Mouse (Mus musculus) left cerebral cortex, adult 6 months (tissue): ENCODE results near the gene Sord. TPM values are rescaled to one million over a fixed set of nuclear protein-coding genes. Genes with fewer than 3 reads are reported as not detected.

Experiments used
- long read RNA-seq, 2 experiments: library from polyadenylated mRNA; unstranded; transcript quantifications; one replicate each; pipeline ENCODE4 v2.0.0; 2019 to 2020
- polyA plus RNA-seq: library from polyadenylated mRNA; unstranded; fragments of <200 nt; fragmentation: Nextera tagmentation; gene quantifications from 2 replicates; pipeline ENCODE4 v1.2.3, GENCODE M21; 2021

Gene Sord
- 15.7 and 17.1 TPM in 2 replicates for polyA plus RNA-seq
- long read RNA-seq, experiment 1, transcript Sord-201 (9 exons, 2,352 nt): major isoform, 91 of 94 reads
- long read RNA-seq, experiment 1, partial matches to known transcripts: 2 of 94 reads
- long read RNA-seq, experiment 1, other reads (novel, unspliced or antisense): 1 of 94 reads
- long read RNA-seq, experiment 2, transcript Sord-201 (9 exons, 2,352 nt): major isoform, 23 of 33 reads
- long read RNA-seq, experiment 2, partial matches to known transcripts: 6 of 33 reads
- long read RNA-seq, experiment 2, other reads (novel, unspliced or antisense): 4 of 33 reads

GRCm38 (mm10) chr2:122234611-122235288 lies at the start of gene Sord:
TSS of gene Sord (plus strand) at chr2:122234749.

GRCm38 (mm10) chr2:122186106-122186505 lies 48.4 kb upstream of the Sord start, which contains the start of the genes Patl2 and Terb2:
TSS of gene Patl2 (minus strand) at chr2:122186189.
TSS of gene Terb2 (plus strand) at chr2:122186272.

GRCm38 (mm10) chr2:122298096-122298499 lies 63.5 kb downstream of the Sord start, which contains the start of gene Duox2:
TSS of gene Duox2 (minus strand) at chr2:122298449.

GRCm38 (mm10) chr2:122298596-122299490 lies 64.3 kb downstream of the Sord start, which contains the start of gene Duoxa2:
TSS of gene Duoxa2 (plus strand) at chr2:122298900.

GRCm38 (mm10) chr2:122313536-122313935 lies 79.0 kb downstream of the Sord start, which contains the start of gene Duoxa1:
TSS of gene Duoxa1 (minus strand) at chr2:122313730.

Other genes with a start within 250 kb of the Sord start
- 26.0 and 30.2 TPM in 2 replicates for gene Eif3j1, start 206.2 kb upstream of the Sord start, polyA plus RNA-seq
- 1.8 and 2.4 TPM in 2 replicates for gene Spg11, start 116.4 kb upstream of the Sord start, polyA plus RNA-seq
- 312 and 393 TPM in 2 replicates for gene B2m, start 87.1 kb upstream of the Sord start, polyA plus RNA-seq
- 0.06 TPM in 1 of 2 replicates, not detected in the other for gene Trim69, start 74.0 kb upstream of the Sord start, polyA plus RNA-seq
- gene Patl2, start 48.6 kb upstream of the Sord start, polyA plus RNA-seq: 0.09 and 0.13 TPM in 2 replicates
- gene Terb2, start 48.5 kb upstream of the Sord start, polyA plus RNA-seq: not detected in 2 replicates
- not detected in 2 replicates for gene Duox2, start 63.7 kb downstream of the Sord start, polyA plus RNA-seq
- not detected in 2 replicates for gene Duoxa2, start 64.2 kb downstream of the Sord start, polyA plus RNA-seq
- 0.08 and 0.20 TPM in 2 replicates for gene Duoxa1, start 79.0 kb downstream of the Sord start, polyA plus RNA-seq
- gene Duox1, start 80.9 kb downstream of the Sord start, polyA plus RNA-seq: not detected in 2 replicates
- gene Shf, start 134.4 kb downstream of the Sord start, polyA plus RNA-seq: 4.6 and 7.6 TPM in 2 replicates
- gene Slc28a2, start 191.7 kb downstream of the Sord start, polyA plus RNA-seq: 0.09 TPM in 1 of 2 replicates, not detected in the other